In genomic region chr12:99563219-99564059, GRCm38 (mm10) we compare ENCODE assay signal across 8 mouse cellular contexts. TPM values are rescaled to one million over a fixed set of nuclear protein-coding genes. Genes with fewer than 3 reads are reported as not detected.
DNase-seq lines count a peak whose midpoint lies in the region; ATAC-seq lines count a peak whose summit lies in the region.

Foxn3 (minus strand) TSS chr12:99563582.

- ATAC-seq in embryonic facial prominence, embryonic 13.5 days (ENCODE audit: insufficient number of reproducible peaks, insufficient read depth, low FRiP score, low TSS enrichment, low read depth), result peak; percentile 91
- ATAC-seq in limb, embryonic 13.5 days (ENCODE audit: low FRiP score, low read depth), result peak; percentile 86
- ATAC-seq in midbrain, embryonic 14.5 days (ENCODE audit: low FRiP score, low TSS enrichment), result peak; percentile 92

- peak within 1 kb of the TSS; percentile 91 for H3K9ac ChIP-seq in embryonic facial prominence, embryonic 13.5 days
- H3K9ac ChIP-seq in limb, embryonic 13.5 days, result peak within 1 kb of the TSS; percentile 94
- peak within 1 kb of the TSS; percentile 83 for H3K9ac ChIP-seq in midbrain, embryonic 14.5 days (replicated peaks; ENCODE audit: low read length)

- no peaks in the 10 kb centered on the region for H3K36me3 ChIP-seq in embryonic facial prominence, embryonic 13.5 days
- no peaks in the 10 kb centered on the region for H3K36me3 ChIP-seq in limb, embryonic 13.5 days
- no peaks in the 10 kb centered on the region for H3K36me3 ChIP-seq in midbrain, embryonic 14.5 days (ENCODE audit: control insufficient read depth, insufficient read depth, low read length)

- peaks cover 36% of the 10 kb centered on the region for H3K4me1 ChIP-seq in embryonic facial prominence, embryonic 13.5 days
- peaks cover 46% of the 10 kb centered on the region for H3K4me1 ChIP-seq in limb, embryonic 13.5 days
- peaks cover 12% of the 10 kb centered on the region for H3K4me1 ChIP-seq in midbrain, embryonic 14.5 days (ENCODE audit: control insufficient read depth, insufficient read depth, low read length)

- peak within 1 kb of the TSS; percentile 85 for H3K4me3 ChIP-seq in embryonic facial prominence, embryonic 13.5 days
- peak within 1 kb of the TSS; percentile 79 for H3K4me3 ChIP-seq in limb, embryonic 13.5 days
- H3K4me3 ChIP-seq in midbrain, embryonic 14.5 days (replicated peaks; ENCODE audit: low read depth, low read length), result peak within 1 kb of the TSS; percentile 82

- under 1% methylated on average over 66 of the region's 66 CpGs for WGBS in embryonic facial prominence, embryonic 13.5 days
- WGBS in limb, embryonic 13.5 days, result under 1% methylated on average over 65 of the region's 66 CpGs
- WGBS in midbrain, embryonic 14.5 days, result under 1% methylated on average over 66 of the region's 66 CpGs

- peak within 1 kb of the TSS; percentile 83 for H3K4me2 ChIP-seq in embryonic facial prominence, embryonic 13.5 days
- peak within 1 kb of the TSS; percentile 78 for H3K4me2 ChIP-seq in limb, embryonic 13.5 days (replicated peaks)
- peak within 1 kb of the TSS; percentile 83 for H3K4me2 ChIP-seq in midbrain, embryonic 14.5 days (ENCODE audit: low read length)

- peak; percentile 74 for DNase-seq in 416B (ENCODE audit: low read depth)
- peak; percentile 86 for DNase-seq in adrenal gland, postnatal 14 days
- DNase-seq in heart, adult 18-20 months, result peak; percentile 86
- peak; percentile 79 for DNase-seq in kidney, adult 18-20 months
- DNase-seq in midbrain, embryonic 14.5 days, result peak; percentile 91
- DNase-seq in spleen, adult 18-20 months, result peak; percentile 67 to 80

- no peaks in the 10 kb centered on the region for H3K9me3 ChIP-seq in embryonic facial prominence, embryonic 13.5 days
- H3K9me3 ChIP-seq in limb, embryonic 13.5 days, result no peaks in the 10 kb centered on the region
- no peaks in the 10 kb centered on the region for H3K9me3 ChIP-seq in midbrain, embryonic 14.5 days (ENCODE audit: control insufficient read depth, low read length)

- peaks cover 8% of the 10 kb centered on the region; the same call in 1 of the 2 replicates for H3K27me3 ChIP-seq in embryonic facial prominence, embryonic 13.5 days
- H3K27me3 ChIP-seq in limb, embryonic 13.5 days, result no peaks in the 10 kb centered on the region
- no peaks in the 10 kb centered on the region for H3K27me3 ChIP-seq in midbrain, embryonic 14.5 days (ENCODE audit: control insufficient read depth, insufficient read depth, low read length)

- peak within 1 kb of the TSS; percentile 88 for H3K27ac ChIP-seq in embryonic facial prominence, embryonic 13.5 days
- peak within 1 kb of the TSS; percentile 90 for H3K27ac ChIP-seq in limb, embryonic 13.5 days
- H3K27ac ChIP-seq in midbrain, embryonic 14.5 days (replicated peaks; ENCODE audit: low read depth, low read length), result peak within 1 kb of the TSS; percentile 89

RNA-seq across cellular contexts. Expression of gene Foxn3, which starts in this region (rescaled TPM):
- 68.9 and 85.7 TPM in 2 replicates for total RNA-seq in adrenal gland, postnatal 14 days (2021)
- polyA plus RNA-seq in embryonic facial prominence, embryonic 13.5 days (2015; fragmentation: Nextera tagmentation; extraction: Ambion mirVana), result 92.8 and 111 TPM in 2 replicates
- 100 to 1,000 TPM in 1 of 2 experiments, 10 to 100 TPM in 1; 98.5 to 102 TPM for total RNA-seq in heart, adult 18-20 months (2021)
- 130 and 137 TPM in 2 replicates for polyA plus RNA-seq in limb, embryonic 13.5 days (2015; fragmentation: Nextera tagmentation; extraction: Ambion mirVana)
- 81.4 and 91.3 TPM in 2 replicates for polyA plus RNA-seq in midbrain, embryonic 14.5 days (2014; fragmentation: Nextera tagmentation; extraction: Ambion mirVana)

Comparison
In these comparisons a context has a peak if more than half of its experiments do, and no peak if none do; other contexts are left out.
1. Peak in every context shown above with its lines: DNase-seq, ATAC-seq, H3K4me3 ChIP-seq and H3K27ac ChIP-seq.